Mouse (Mus musculus) heart, adult 18-20 months (tissue): ENCODE measurements around the gene C1qtnf3. TPM values are rescaled to one million over a fixed set of nuclear protein-coding genes. Genes with fewer than 3 reads are reported as not detected.
A peak's percentile ranks its signal among the peaks of the same experiment; 100 is the strongest.
"Not testable (repeated sequence)": the region's sequence is repeated elsewhere in the genome, so short reads cannot be mapped to it uniquely, and the experiment has no call there.

Experiments
- DNase-seq, 2 experiments: peaks; one replicate each; pipeline ENCODE4 v3.0.0; 2021 to 2022; ENCODE audit warnings: mixed read lengths in 1 of 2
- total RNA-seq, 2 experiments: library from RNA; stranded (reverse); gene quantifications; 2 replicates each; pipeline ENCODE4 v1.2.3; 2021

Gene C1qtnf3
- total RNA-seq, 2 experiments from 2014 or later, result not detected

GRCm38 (mm10) chr15:10959277-10960026, 7.3 kb downstream of the C1qtnf3 start:
- no peak for DNase-seq

- DNase-seq, result no peak
These were observed 8.1 kb downstream of the C1qtnf3 start for GRCm38 (mm10) chr15:10960267-10960666.

GRCm38 (mm10) chr15:10962601-10963000, 10.5 kb downstream of the C1qtnf3 start:
- DNase-seq, result no peak

GRCm38 (mm10) chr15:10969439-10969838, 17.3 kb downstream of the C1qtnf3 start:
- no peak for DNase-seq

- no peak for DNase-seq
These were observed 18.6 kb downstream of the C1qtnf3 start for GRCm38 (mm10) chr15:10970777-10971176.

GRCm38 (mm10) chr15:10977151-10977550, 25.0 kb downstream of the C1qtnf3 start:
- no peak for DNase-seq

GRCm38 (mm10) chr15:10980712-10981111, 28.6 kb downstream of the C1qtnf3 start:
- DNase-seq, result peak in 1 of 2 experiments; percentile 9

GRCm38 (mm10) chr15:10981377-10982063, 29.4 kb downstream of the C1qtnf3 start, which contains the start of gene Amacr:
Gene Amacr (plus strand): TSS chr15:10981756.
- peak; percentile 92 to 93 for DNase-seq

GRCm38 (mm10) chr15:10982064-10982435, 29.9 kb downstream of the C1qtnf3 start:
- peak in 1 of 2 experiments; percentile 10 for DNase-seq

GRCm38 (mm10) chr15:10985756-10986155, 33.6 kb downstream of the C1qtnf3 start:
- no peak for DNase-seq

GRCm38 (mm10) chr15:10986477-10986876, 34.3 kb downstream of the C1qtnf3 start:
- not testable (repeated sequence) for DNase-seq

- no peak for DNase-seq
These were observed 38.3 kb downstream of the C1qtnf3 start for GRCm38 (mm10) chr15:10990411-10990810.

- DNase-seq, result no peak
These were observed 39.4 kb downstream of the C1qtnf3 start for GRCm38 (mm10) chr15:10991566-10991965.

- peak in 1 of 2 experiments; percentile 7 for DNase-seq
These were observed 47.7 kb downstream of the C1qtnf3 start for GRCm38 (mm10) chr15:10999832-11000231.

GRCm38 (mm10) chr15:11000421-11000820, 48.3 kb downstream of the C1qtnf3 start, which contains the start of gene Slc45a2:
Gene Slc45a2 (plus strand): TSS chr15:11000721.
- no peak for DNase-seq

GRCm38 (mm10) chr15:11003791-11004190, 51.7 kb downstream of the C1qtnf3 start:
- no peak for DNase-seq

GRCm38 (mm10) chr15:11004646-11005045, 52.5 kb downstream of the C1qtnf3 start:
- no peak for DNase-seq

- DNase-seq, result no peak
These were observed 56.6 kb downstream of the C1qtnf3 start for GRCm38 (mm10) chr15:11008756-11009155.

GRCm38 (mm10) chr15:11010976-11011548, 58.9 kb downstream of the C1qtnf3 start:
- DNase-seq, result no peak

- DNase-seq, result no peak
These were observed 62.8 kb downstream of the C1qtnf3 start for GRCm38 (mm10) chr15:11014931-11015330.

GRCm38 (mm10) chr15:11026801-11027561, 74.8 kb downstream of the C1qtnf3 start:
- DNase-seq, result no peak
